Mouse (Mus musculus) kidney, adult 9 months (tissue): ENCODE results near the gene Gclc.

ENCODE experiments used
- DNase-seq: peaks from one replicate; pipeline ENCODE4 v3.0.0; 2022

The Gclc gene

GRCm38 (mm10) chr9:77789615-77790348 is 35.4 kb downstream of the Gclc start:
- DNase-seq, result no peak

DNA sequence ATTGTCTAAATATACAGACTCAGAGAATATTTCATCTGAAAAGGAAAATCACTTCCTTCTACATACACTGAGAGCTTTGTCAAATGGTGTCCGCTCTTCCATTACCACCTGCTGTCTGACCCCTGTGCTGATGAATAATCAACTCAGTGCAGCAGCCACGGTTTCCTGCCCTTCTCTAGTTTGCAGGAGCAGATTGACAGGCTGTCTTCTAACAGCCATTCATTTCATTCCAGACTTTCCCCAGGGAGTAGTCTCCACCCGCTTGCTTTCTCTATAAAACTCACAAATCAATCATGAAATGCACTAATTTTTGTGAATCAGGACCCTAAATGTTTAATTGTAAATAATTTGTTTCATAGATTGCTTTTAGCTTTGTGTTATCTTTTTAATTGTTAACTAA is 39.5 kb downstream of the Gclc start:
- DNase-seq, result no peak

GRCm38 (mm10) chr9:77802461-77802860 is 48.1 kb downstream of the Gclc start:
- DNase-seq, result peak; percentile 45

DNA sequence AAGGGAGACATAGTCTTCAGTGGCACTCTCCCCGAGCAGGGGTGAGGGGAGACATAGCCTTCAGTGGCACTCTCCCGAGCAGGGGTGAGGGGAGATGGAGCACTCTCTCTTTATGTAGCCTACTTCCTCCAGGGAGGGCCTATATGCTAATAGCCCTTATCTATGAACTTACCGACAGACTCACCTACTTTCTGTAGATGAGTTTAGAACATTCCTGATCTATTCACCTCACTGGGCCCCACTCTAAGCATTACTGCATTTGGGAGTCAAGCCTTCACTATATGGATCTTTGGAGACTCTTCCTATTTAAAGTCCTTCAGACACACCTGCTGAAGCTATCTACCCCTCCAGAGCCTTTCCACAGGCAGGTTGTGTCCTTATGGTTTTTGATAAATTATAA is 52.1 kb downstream of the Gclc start:
- no peak for DNase-seq

GRCm38 (mm10) chr9:77806842-77807668 is 52.7 kb downstream of the Gclc start:
- DNase-seq, result peak; percentile 93

DNA sequence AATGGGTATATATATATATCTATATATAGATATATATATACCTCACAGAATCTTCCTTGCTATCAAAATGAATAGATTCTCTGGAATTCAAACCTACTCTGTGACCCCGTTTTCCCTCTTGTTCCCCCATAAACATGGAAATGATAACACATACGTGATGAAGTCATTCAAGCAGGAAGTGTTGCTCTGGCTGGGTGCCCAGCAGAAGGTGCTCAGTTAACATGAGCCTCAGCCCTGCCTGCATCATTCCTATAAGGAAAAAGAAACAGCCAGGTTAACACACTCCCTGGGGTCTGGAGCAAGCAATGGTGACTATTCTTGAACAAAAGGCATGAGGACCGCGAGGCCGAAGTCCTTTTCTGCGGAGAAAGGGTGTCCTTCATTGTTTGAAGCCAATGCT is 54.1 kb downstream of the Gclc start:
- DNase-seq, result no peak

GRCm38 (mm10) chr9:77818858-77819257 is 64.5 kb downstream of the Gclc start:
- DNase-seq, result no peak

- DNase-seq, result no peak
These were observed 65.0 kb downstream of the Gclc start for GRCm38 (mm10) chr9:77819318-77819717.

DNA sequence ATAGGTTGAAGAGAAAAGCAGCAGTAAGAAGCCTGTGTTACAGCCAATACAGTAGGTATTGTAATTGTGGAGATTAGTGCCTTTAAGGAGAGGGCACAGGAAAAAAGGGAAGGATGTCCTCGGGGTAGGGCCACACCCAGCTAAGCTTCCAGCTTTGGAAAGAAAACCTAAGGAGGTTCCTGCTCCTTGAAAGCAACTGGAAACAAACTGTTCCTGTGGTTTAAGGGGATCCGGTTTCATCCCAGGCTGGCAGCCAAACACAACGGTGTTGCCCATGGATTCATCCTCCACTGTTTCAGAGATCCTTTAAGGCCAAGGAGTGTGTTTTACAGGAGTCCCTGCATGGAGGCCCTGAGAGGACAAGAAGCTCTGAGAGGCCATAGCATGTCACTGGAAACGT is 66.5 kb downstream of the Gclc start:
- DNase-seq, result no peak

DNA sequence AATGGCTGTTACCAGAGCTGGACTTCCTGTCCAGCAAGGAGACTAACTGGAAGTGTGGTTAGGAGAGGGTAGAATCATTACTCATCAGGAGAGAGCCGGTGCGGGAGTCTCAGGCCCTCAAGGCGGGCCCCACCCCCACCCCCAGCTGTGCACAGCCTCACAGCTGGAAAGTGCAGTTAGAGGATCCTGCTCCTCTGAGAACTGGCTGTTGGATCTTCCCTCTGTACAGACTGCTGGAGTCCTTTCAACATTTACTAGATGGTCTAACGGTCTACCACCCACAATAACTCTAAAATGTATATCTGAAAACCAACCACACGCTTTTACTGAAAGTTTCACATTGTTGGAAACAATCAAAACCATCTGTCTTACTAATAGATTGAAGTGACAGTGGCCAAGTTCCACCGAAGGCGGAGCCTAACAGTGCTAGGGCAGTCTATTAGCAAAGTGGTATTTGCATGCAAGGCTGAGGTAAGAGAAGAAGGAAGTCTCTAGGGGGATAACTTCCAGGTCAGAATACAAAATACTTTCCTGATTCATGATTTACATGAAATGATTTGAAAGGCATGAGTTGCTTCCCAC is 71.1 kb downstream of the Gclc start:
- DNase-seq, result no peak

- DNase-seq, result no peak
These were observed 71.9 kb downstream of the Gclc start for GRCm38 (mm10) chr9:77826237-77826636.

- peak; percentile 17 for DNase-seq
These were observed 74.2 kb downstream of the Gclc start for GRCm38 (mm10) chr9:77828531-77828965.

DNA sequence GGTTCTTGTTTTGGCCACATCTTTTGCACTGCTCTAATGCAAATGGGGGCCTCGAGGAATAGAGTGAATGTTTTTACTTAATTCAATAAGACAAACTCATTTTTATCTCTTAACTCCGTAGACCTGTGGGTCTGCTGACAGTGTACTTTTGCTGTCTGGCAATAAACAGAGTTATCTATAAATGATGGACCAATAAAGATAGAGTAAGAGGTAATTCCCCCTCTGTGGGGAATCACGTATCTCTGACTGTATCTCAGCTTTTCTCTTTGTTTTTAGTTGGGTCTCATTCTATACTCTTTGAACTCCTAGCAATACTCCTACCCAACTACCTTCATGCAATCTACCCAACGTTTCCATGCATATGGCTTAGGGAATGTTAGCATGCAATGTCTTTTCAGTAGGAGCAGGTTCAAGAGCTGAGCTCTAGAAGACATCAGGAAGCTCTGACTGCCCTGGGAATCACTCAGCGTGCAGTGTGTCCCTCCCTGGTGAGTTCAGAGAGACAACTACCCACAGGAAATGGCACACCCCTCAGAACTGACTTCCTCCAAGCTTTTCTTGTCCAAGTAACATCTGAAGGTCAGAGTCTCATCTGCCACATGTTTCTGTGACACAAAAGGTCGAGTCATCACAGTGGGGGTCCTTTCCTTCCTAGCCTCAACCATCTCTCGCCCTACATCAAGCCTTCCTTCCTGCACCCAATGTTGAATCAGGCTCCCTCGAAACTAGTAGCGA is 80.1 kb downstream of the Gclc start:
- peak; percentile 52 for DNase-seq

GRCm38 (mm10) chr9:77835122-77835521 is 80.8 kb downstream of the Gclc start:
- peak; percentile 11 for DNase-seq

DNA sequence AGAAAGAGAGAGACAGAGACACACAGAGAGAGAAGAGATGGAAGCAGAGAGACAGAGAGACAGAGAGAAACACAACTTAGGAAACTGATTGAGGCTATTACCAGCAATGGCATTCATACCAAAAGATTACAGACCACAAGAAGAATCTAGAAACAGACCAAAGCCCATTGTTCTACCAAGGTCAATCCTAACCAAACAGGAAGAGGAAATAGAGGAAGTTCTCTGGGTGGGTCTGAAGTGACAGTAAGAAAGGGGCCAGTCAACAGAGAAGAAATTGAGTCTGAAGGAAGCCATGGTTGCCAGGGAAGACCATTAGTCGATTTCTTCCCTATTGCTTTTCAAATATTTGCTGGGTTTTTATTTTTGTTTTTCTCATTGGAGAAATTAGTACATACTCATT is 81.4 kb downstream of the Gclc start:
- no peak for DNase-seq

- no peak for DNase-seq
These were observed 84.3 kb downstream of the Gclc start for GRCm38 (mm10) chr9:77838586-77838985.
